Mouse (Mus musculus): ENCODE measurements at regions not wholly inside any gene's neighbourhood (a gene's known extent, or its start where the extent isn't known, plus 50 kb on each side); places are given as distances from the start of the nearest gene placed in this dataset.
"Not testable (repeated sequence)": the region's sequence is repeated elsewhere in the genome, so short reads cannot be mapped to it uniquely, and the experiment has no call there.

GRCm38 (mm10) chr9:30632164-30633146 lies 205.5 kb downstream of the Snx19 start:
- Histone ChIP-seq H3K9me3 (no peaks in the 10 kb centered on the region), H3K4me3 (no peak overlapping the region), H3K4me1 (0 out of 2 replicates have a peak, but pooled peaks cover 9% of the 10 kb centered on the region), H3K27me3 (replicated peaks) (no peaks in the 10 kb centered on the region), H3K27ac (no peak overlapping the region), H3K9ac (no peak overlapping the region), H3K36me3 (no peaks in the 10 kb centered on the region), H3K4me2 (replicated peaks) (no peak overlapping the region)
- 41% methylated on average over 6 of the region's 6 CpGs for WGBS
- no peak; the same call in 1 of the 2 replicates for ATAC-seq (ENCODE audit: low FRiP score, low read depth)

GRCm38 (mm10) chr9:30625635-30626034 lies 198.7 kb downstream of the Snx19 start:
- Histone ChIP-seq H3K36me3 (no peaks in the 10 kb centered on the region), H3K4me3 (no peak overlapping the region), H3K27ac (no peak overlapping the region), H3K4me2 (replicated peaks) (no peak overlapping the region), H3K9ac (no peak overlapping the region), H3K27me3 (replicated peaks) (no peaks in the 10 kb centered on the region), H3K9me3 (no peaks in the 10 kb centered on the region), H3K4me1 (no peaks in the 10 kb centered on the region)
- no peak for ATAC-seq (ENCODE audit: low FRiP score, low read depth)
- 94% methylated on average over 8 of the region's 8 CpGs for WGBS

GRCm38 (mm10) chr9:30625090-30625489 lies 198.2 kb downstream of the Snx19 start:
- Histone ChIP-seq H3K36me3 (no peaks in the 10 kb centered on the region), H3K9ac (no peak overlapping the region), H3K4me3 (no peak overlapping the region), H3K4me1 (no peaks in the 10 kb centered on the region), H3K27ac (no peak overlapping the region), H3K9me3 (no peaks in the 10 kb centered on the region), H3K4me2 (replicated peaks) (no peak overlapping the region), H3K27me3 (replicated peaks) (no peaks in the 10 kb centered on the region)
- 87% methylated on average over 3 of the region's 3 CpGs for WGBS
- ATAC-seq (ENCODE audit: low FRiP score, low read depth): no peak

GRCm38 (mm10) chr9:30624481-30624880 lies 197.6 kb downstream of the Snx19 start:
- no peak for ATAC-seq (ENCODE audit: low FRiP score, low read depth)
- no peaks in the 10 kb centered on the region for H3K27me3 ChIP-seq (replicated peaks)
- WGBS: 90% methylated on average over 5 of the region's 5 CpGs
- no peak overlapping the region for H3K4me3 ChIP-seq
- no peak overlapping the region for H3K9ac ChIP-seq
- no peaks in the 10 kb centered on the region for H3K9me3 ChIP-seq
- H3K4me2 ChIP-seq (replicated peaks): no peak overlapping the region
- H3K27ac ChIP-seq: no peak overlapping the region
- H3K36me3 ChIP-seq: no peaks in the 10 kb centered on the region
- no peaks in the 10 kb centered on the region for H3K4me1 ChIP-seq

GRCm38 (mm10) chr9:30619325-30619724 lies 192.4 kb downstream of the Snx19 start:
- Histone ChIP-seq H3K4me2 (replicated peaks) (no peak overlapping the region), H3K4me1 (no peaks in the 10 kb centered on the region), H3K9ac (no peak overlapping the region), H3K27ac (no peak overlapping the region), H3K9me3 (no peaks in the 10 kb centered on the region), H3K36me3 (no peaks in the 10 kb centered on the region), H3K27me3 (replicated peaks) (no peaks in the 10 kb centered on the region), H3K4me3 (no peak overlapping the region)
- ATAC-seq (ENCODE audit: low FRiP score, low read depth): no peak
- 88% methylated on average over 2 of the region's 2 CpGs for WGBS

GRCm38 (mm10) chr9:30618181-30618580 lies 191.3 kb downstream of the Snx19 start:
- Histone ChIP-seq H3K4me3 (no peak overlapping the region), H3K27me3 (replicated peaks) (no peaks in the 10 kb centered on the region), H3K4me2 (replicated peaks) (no peak overlapping the region), H3K27ac (no peak overlapping the region), H3K36me3 (no peaks in the 10 kb centered on the region), H3K9ac (no peak overlapping the region), H3K4me1 (no peaks in the 10 kb centered on the region), H3K9me3 (no peaks in the 10 kb centered on the region)
- 79% methylated on average over 2 of the region's 2 CpGs for WGBS
- ATAC-seq (ENCODE audit: low FRiP score, low read depth): no peak

GRCm38 (mm10) chr9:30613715-30614114 lies 186.8 kb downstream of the Snx19 start:
- Histone ChIP-seq H3K4me1 (no peaks in the 10 kb centered on the region), H3K4me2 (replicated peaks) (no peak overlapping the region), H3K9ac (no peak overlapping the region), H3K27ac (no peak overlapping the region), H3K9me3 (no peaks in the 10 kb centered on the region), H3K4me3 (no peak overlapping the region), H3K27me3 (replicated peaks) (no peaks in the 10 kb centered on the region), H3K36me3 (no peaks in the 10 kb centered on the region)
- WGBS: 74% methylated on average over 6 of the region's 6 CpGs
- no peak for ATAC-seq (ENCODE audit: low FRiP score, low read depth)

- no peak overlapping the region for H3K9ac ChIP-seq
- 75% methylated on average over 5 of the region's 5 CpGs for WGBS
- H3K27ac ChIP-seq: no peak overlapping the region
- no peaks in the 10 kb centered on the region for H3K4me1 ChIP-seq
- no peaks in the 10 kb centered on the region for H3K36me3 ChIP-seq
- H3K4me2 ChIP-seq (replicated peaks): no peak overlapping the region
- no peaks in the 10 kb centered on the region for H3K27me3 ChIP-seq (replicated peaks)
- no peak for ATAC-seq (ENCODE audit: low FRiP score, low read depth)
- H3K4me3 ChIP-seq: no peak overlapping the region
- H3K9me3 ChIP-seq: no peaks in the 10 kb centered on the region
These were observed 186.2 kb downstream of the Snx19 start for GRCm38 (mm10) chr9:30613003-30613552.

GRCm38 (mm10) chr9:30610328-30610727 lies 183.4 kb downstream of the Snx19 start:
- no peak overlapping the region for H3K9ac ChIP-seq
- no peak for ATAC-seq (ENCODE audit: low FRiP score, low read depth)
- no peaks in the 10 kb centered on the region for H3K4me1 ChIP-seq
- 90% methylated on average over 7 of the region's 7 CpGs for WGBS
- H3K27ac ChIP-seq: no peak overlapping the region
- no peaks in the 10 kb centered on the region for H3K9me3 ChIP-seq
- no peaks in the 10 kb centered on the region for H3K27me3 ChIP-seq (replicated peaks)
- H3K4me2 ChIP-seq (replicated peaks): no peak overlapping the region
- H3K36me3 ChIP-seq: no peaks in the 10 kb centered on the region
- H3K4me3 ChIP-seq: no peak overlapping the region

- H3K4me2 ChIP-seq (replicated peaks): no peak overlapping the region
- ATAC-seq (ENCODE audit: low FRiP score, low read depth): no peak
- no peaks in the 10 kb centered on the region for H3K27me3 ChIP-seq (replicated peaks)
- H3K27ac ChIP-seq: no peak overlapping the region
- no peaks in the 10 kb centered on the region for H3K4me1 ChIP-seq
- H3K9ac ChIP-seq: no peak overlapping the region
- H3K36me3 ChIP-seq: no peaks in the 10 kb centered on the region
- no peak overlapping the region for H3K4me3 ChIP-seq
- H3K9me3 ChIP-seq: no peaks in the 10 kb centered on the region
- 77% methylated on average over 7 of the region's 7 CpGs for WGBS
These were observed 172.8 kb downstream of the Snx19 start for GRCm38 (mm10) chr9:30599756-30600155.

GRCm38 (mm10) chr9:30597691-30598090 lies 170.8 kb downstream of the Snx19 start:
- H3K9ac ChIP-seq: no peak overlapping the region
- no peaks in the 10 kb centered on the region for H3K4me1 ChIP-seq
- no peak overlapping the region for H3K4me3 ChIP-seq
- H3K27me3 ChIP-seq (replicated peaks): no peaks in the 10 kb centered on the region
- no peaks in the 10 kb centered on the region for H3K9me3 ChIP-seq
- H3K4me2 ChIP-seq (replicated peaks): no peak overlapping the region
- H3K27ac ChIP-seq: no peak overlapping the region
- WGBS: 64% methylated on average over 4 of the region's 4 CpGs
- no peak for ATAC-seq (ENCODE audit: low FRiP score, low read depth)
- no peaks in the 10 kb centered on the region for H3K36me3 ChIP-seq

- H3K27ac ChIP-seq; H3K4me3 ChIP-seq; H3K36me3 ChIP-seq; H3K4me1 ChIP-seq; H3K27me3 ChIP-seq (replicated peaks); ATAC-seq (ENCODE audit: low FRiP score, low read depth); H3K4me2 ChIP-seq (replicated peaks); H3K9me3 ChIP-seq; H3K9ac ChIP-seq: not testable (repeated sequence)
- 75% methylated on average over 6 of the region's 6 CpGs for WGBS
These were observed 170.2 kb downstream of the Snx19 start for GRCm38 (mm10) chr9:30597092-30597491.

All from neural tube, embryonic 12.5 days (tissue).